Mouse (Mus musculus) liver, adult (tissue): Measurements from ENCODE around the gene A630076J17Rik.

Experiments
- GATA4 ChIP-seq: IDR thresholded peaks from 2 replicates; pipeline ENCODE4 v1.6.1; 2014; ENCODE audit warnings: mild to moderate bottlenecking, low read length; ENCODE audit not compliant: insufficient replicate concordance

A630076J17Rik gene

DNA sequence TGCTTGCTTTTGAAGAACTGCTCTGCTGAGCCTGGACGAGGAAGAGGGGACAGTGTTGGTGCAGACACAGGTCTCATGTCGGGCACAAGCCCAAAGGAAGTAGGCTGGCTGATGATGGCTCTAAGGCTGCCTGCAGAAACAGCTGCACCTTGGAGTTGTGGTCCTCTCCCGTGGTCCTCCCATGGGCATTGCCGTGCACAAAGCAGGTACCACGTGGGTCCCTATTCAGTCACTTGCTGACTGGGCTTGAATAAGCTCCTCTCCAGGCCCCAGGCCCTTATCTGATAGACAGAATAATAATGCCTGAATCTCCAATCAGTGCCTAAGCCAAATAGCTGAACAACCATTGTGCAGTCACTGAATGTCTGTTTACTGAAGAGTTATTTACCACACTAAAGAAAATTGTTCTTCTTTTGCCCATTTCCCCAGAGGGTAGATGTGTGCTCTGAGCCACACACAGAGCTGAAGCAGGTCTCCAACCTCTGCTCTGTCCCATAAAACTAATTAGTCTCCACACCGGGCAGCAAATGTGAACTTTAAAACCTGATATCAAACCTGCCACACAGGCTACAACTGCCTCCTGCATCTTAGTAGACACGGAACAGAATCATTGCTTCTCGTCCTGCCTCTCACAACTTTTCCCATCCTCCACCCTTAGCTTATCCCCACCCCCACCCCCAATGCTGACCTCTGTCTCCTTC is 13.9 kb upstream of the A630076J17Rik start:
- TF ChIP-seq GATA4 = no peak

DNA sequence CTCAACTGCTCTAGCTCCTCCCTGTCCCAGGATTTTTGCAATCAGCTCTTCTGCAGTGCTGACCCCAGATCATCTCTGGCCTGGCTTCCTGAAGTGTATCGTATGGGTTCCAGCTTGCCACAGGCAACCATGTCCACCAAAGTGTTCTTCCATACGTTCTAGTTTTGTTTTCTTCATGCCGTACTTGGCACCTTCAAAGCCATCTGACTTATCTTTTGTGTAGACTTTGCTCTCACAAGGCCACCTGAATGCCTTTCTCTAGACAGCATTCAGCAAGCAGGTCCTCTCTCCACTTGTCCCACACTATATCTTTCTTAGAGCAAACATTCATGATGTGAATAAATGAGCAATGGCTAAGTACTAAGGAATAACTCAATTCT is 13.3 kb upstream of the A630076J17Rik start:
- TF ChIP-seq GATA4 = no peak

DNA sequence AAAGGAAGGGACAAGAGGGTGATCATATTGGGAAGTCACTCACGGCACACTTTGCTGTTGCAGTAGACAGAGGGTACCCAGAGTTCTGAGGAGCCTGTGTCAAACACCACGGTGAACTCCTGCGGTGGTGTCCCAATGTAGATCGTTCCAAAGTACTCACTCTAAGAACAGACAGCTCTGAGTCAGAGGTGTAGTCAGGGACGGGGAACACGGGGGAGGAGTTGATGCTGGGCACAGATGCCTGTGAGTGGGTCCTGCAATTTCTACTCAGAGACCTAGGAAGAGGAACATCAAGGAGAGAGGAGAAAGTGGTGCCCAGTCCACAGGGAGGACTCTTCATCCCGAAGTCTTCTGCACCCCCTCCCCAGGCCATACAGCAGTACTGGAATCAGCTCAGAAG is 11.8 kb upstream of the A630076J17Rik start:
- no peak for TF ChIP-seq GATA4

DNA sequence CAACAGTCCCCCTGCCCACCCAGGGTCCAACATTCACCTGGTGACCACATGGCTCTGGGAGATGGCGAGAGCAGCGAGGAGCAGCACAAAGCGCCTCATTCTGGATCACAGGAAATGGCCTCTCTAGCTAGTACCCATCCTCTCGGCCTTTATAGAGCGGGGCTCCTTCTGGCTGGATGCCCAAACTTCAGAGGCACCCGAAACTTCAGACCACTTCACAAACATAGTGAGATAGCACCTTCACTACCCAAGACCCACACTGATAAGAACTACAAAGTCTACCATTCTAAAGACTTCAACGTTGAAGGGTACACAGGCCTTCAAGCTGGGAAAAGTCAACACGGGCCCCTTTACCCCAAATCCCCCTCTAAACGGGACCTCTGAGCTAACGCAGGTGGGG is 8.8 kb upstream of the A630076J17Rik start, which contains the start of gene Cym:
Gene Cym, minus strand, starts transcription at position 125 of the 400 bp plus-strand sequence.
- TF ChIP-seq GATA4 = no peak

DNA sequence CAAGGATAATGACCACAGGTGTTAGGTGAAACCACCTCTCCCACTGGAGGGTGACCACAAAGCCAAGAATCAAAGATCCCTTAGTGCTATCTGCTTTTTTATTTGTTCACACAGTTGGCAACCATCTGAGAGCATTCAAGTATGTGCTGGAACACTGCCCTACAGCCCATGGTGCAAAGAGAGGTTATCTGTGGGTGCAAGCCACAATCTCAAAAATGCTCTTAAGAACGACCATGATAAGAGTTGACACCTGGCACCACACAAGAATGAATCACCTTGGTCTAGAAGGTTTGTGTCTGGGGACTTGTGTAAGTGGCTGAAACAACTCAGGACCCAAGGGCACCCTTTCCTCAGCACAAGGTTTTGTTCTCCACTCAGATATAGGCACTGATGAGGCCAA is 7.2 kb upstream of the A630076J17Rik start:
- TF ChIP-seq GATA4 = no peak

DNA sequence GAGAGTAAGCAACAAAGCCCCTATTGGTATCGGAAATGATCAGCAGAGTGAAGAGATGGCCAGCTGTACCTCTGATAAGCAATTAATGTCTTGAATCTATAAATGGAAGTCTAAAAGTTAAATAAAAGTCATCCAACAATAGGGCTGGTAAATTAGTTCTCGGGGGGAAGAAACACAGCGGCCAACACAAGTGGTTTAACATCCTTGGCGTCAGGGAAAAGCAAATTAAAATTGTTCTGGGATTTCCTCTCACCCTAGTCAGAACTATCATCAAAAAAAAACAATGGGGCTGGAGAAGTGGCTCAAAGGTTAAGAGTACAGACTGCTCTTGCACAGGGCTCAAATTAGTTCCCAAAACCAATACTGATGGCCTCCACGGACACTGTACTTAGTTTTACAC is 4.6 kb upstream of the A630076J17Rik start:
- TF ChIP-seq GATA4 = no peak

DNA sequence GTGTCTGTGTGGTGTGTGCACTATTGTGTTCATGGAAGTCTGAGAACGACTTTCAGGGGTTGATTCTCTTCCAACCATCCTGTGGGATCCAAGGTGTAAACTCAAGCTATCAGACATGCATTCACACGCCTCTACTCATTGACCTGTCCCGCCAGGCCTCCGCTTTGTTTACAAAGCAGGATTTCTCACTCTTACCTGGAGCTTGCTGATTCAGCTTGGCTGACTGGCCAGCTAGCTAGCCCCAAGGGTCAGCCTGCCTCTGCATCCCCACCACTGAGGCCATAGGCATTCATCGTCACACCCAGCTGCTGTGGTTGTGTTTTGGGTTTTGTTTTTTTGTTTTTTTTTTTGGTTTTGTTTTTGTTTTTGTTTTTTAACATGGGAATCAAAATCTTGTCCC is 1.2 kb upstream of the A630076J17Rik start:
- TF ChIP-seq GATA4 = no peak

DNA sequence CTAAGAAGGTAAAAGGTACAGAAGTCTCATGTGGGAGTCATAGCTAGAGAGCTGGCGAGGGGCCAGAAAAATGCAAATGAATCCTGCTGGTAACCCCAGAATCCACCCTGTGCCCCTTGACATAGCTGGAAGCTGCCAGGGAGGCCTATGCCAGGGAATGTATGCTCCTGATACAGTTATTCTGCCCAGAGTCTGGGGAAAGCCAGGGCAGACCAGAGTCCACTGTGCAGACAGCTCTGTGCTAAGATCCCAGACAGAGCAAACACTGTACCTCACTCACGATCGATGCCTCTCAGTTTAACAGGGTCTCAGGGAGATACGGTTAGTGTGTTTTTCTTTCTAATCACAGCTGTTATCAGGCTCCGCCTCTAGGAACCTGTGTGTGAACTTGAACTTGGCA is 592 bp upstream of the A630076J17Rik start:
- peak; percentile 95 for TF ChIP-seq GATA4

DNA sequence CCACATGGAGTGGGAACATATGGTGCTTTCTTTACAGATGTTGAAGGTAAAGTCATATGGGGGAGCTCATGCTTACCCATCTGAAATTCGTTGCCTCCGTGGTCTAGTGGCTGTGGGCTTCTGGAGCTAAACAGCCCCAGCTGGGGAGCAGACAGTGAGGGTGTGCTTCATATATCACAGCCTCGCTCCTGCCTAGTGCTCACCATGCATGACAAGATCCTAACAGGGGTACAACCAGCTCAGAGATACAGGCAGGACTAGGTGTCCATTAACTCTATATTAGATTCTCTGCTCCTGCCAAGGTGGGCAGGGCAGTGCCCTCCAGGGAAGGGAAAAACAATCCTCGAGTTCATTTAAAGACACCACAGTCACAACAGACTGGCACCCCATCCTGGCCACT is 788 bp downstream of the A630076J17Rik start:
- no peak for TF ChIP-seq GATA4

DNA sequence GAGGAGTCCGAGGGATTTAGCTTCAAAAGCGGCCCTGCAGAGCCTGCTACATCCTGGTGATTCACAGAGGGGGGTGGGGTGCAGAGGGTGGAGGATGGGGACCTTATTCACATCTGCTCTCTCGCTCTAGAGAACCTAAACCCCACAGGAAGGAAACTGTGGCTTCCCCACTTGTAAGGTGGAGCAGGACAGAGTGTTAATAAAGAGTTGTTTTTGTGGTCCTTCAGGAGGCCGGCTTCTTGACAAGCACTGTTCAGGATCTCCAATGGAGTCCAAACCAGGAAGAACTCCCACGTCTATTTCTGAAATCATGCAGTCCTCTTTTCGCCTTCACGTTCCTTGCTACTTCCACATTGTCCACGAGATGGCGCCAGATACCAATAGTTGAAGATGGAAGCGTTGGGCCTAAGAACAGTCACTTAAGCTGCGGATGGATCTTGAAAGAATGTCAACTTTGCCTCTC is 3.0 kb downstream of the A630076J17Rik start:
- TF ChIP-seq GATA4 = no peak

DNA sequence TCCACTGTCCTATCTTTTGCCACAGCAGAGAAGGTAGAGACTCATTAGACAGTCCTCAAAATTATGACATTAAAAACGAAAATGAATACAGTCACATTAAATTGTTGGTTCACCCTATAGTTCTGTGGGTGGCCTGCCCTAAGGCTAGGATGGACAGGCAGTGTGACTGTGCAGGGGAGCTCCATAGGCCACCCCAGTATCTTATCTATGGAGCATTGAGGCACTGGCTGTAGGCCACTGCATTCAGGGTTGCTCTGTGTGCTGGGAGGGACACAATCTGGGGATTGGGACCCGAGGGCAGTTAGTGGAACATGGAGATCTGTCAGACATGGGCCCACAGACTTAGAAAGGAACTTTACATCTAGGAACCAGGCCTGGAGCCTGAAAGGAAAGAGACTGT is 3.5 kb downstream of the A630076J17Rik start:
- no peak for TF ChIP-seq GATA4

DNA sequence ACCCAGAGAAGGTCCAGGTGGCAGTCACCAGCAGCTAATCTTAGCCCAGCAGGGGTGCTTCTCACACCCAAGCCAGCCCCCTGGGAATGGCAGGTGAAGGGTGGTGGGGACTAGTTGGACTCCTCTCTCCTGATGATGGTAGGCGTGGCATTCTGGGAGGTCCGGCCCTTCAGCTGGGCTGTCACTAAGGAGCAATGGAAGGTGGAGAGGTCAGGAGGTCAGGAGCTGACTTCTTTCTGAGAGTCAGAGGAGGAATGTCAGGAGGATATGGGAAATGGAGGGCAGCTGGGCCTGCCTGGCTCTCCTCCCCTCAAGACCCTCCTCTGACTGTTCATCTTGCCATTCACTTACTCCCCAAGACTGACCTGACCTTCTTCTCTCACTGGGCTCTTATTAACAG is 7.6 kb downstream of the A630076J17Rik start:
- TF ChIP-seq GATA4 = no peak

DNA sequence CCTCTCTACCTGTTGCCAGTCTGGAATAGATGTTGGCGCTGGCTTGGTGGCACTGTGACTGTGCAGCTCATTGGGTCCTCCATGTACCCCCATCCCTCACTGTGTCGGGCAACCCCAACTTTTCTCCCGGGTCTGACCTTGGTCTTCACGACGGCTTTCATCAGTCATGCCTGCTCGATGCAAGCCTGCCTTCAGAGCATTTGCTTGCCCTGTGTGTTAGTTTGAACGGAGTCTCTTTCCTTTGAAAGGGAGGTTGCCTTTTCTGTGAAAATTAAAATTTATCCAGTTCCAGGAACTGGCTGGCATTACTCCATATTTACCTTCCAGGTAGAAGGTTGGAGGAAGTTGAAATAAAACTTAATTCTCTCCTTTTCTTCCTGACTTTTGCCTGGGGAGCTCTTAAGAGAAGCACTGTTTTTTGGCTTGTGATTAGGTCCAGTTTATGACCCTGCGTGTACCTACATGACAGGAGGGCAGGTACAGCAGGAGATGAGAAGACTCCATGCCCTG is 8.1 kb downstream of the A630076J17Rik start:
- no peak for TF ChIP-seq GATA4

DNA sequence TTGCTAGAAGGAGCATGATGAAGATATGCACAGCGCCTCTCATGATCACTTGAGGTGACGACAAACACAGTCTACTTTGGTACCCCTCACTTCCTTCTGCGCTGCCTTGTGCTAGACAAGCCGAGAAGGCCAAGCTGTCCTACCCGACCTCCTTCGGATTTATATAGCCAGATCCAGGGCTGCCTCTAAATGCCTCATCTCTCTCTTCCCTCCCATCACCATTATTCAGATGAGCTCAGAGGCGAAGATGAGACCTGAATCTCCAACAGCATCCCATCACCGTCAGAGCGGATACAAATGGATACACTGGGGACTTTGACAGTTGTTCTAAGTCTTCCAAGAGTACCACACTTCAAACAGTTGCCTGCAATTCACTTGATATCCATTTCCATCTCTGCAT is 9.2 kb downstream of the A630076J17Rik start, which contains the start of gene Prok1:
Gene Prok1, minus strand, starts transcription at position 101 of the 400 bp plus-strand sequence.
- TF ChIP-seq GATA4 = no peak

DNA sequence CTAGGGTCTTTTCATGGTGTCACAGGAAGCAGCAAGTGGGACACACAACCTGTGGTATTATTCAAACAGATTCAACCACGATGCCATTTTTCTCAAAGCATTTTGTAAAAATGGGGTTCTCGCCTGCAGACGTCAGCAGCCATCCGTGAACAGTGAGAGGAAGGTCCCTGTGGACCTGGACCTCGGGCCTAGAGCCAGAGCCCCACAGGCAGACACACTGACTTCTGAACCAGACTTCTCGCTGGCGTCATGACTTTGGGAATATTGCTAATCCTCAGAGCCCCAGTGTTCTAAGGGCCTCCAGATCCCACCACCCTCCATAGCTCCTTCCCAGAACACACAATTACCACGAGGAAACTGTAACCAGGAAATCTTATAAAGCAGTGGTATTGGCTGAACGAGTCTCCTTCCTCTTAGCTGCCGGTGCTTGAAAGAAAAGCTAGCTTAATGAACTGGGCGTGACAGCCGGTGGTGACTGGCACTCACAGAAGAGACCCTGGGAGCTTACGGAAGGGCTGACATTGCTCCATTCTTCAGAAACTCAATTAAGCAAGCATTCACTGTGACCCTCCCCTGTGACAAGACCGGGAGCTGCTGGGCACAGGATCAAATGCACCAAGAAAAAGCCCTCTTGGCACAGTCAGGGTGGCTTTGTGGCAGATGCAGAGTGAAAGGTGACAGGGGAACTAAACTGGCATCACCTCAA is 11.1 kb downstream of the A630076J17Rik start:
- no peak for TF ChIP-seq GATA4

DNA sequence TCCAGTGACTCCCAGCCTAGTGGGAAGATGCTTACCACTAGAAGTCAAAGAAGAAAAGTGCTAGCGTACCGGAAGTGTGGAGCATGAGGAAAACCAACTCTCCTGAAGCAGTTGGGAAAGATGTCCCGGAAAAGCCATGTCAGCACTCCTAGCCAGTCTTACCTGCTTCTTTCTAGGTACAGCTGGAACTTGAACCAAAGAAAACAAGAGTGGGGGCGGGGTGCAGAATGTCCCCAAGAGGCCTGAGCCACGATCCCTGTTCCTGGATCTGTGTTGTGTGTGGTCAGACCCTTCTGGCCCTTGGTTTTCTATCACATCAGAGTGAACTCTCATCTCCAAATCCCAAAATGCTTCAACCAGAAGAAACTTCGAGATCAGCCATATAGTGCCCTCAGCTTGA is 16.5 kb downstream of the A630076J17Rik start:
- TF ChIP-seq GATA4 = no peak
